Mouse (Mus musculus): ENCODE measurements around the gene Stx5a. TPM values are rescaled to one million over a fixed set of nuclear protein-coding genes. Genes with fewer than 3 reads are reported as not detected.
A peak's percentile ranks its signal among the peaks of the same experiment; 100 is the strongest.

Gene Stx5a
- polyA plus RNA-seq, 1 experiment: 32.9 TPM

GRCm38 (mm10) chr19:8710057-8710456, 31.2 kb upstream of the Stx5a start:
- no peak overlapping the region for H3ac ChIP-seq (ENCODE audit: control insufficient read depth, insufficient read length, low read depth)
- no peaks in the 10 kb centered on the region for H3K27me3 ChIP-seq (ENCODE audit: control insufficient read depth, insufficient read depth, insufficient read length)
- peaks cover 65% of the 10 kb centered on the region for H3K36me3 ChIP-seq (ENCODE audit: control insufficient read depth, insufficient read depth)
- H3K79me3 ChIP-seq (ENCODE audit: low read depth): peaks cover 40% of the 10 kb centered on the region
- TF ChIP-seq MYOD1 (IDR thresholded peaks at IDR 0.05; ENCODE audit: control insufficient read depth, insufficient read length, low read depth) (no peak), FOSL1 (IDR thresholded peaks at IDR 0.05; ENCODE audit: insufficient read depth, low read length, poor library complexity, severe bottlenecking) (no peak)
- H3K79me2 ChIP-seq (ENCODE audit: control insufficient read depth, insufficient read depth): peaks cover 65% of the 10 kb centered on the region
- no peak overlapping the region for H3K4me3 ChIP-seq (ENCODE audit: insufficient read depth, poor library complexity, severe bottlenecking)

GRCm38 (mm10) chr19:8711506-8711905, 29.7 kb upstream of the Stx5a start:
- Histone ChIP-seq H3ac (ENCODE audit: control insufficient read depth, insufficient read length, low read depth) (peak overlapping the region; percentile 78), H3K79me2 (ENCODE audit: control insufficient read depth, insufficient read depth) (peaks cover 79% of the 10 kb centered on the region), H3K4me3 (ENCODE audit: insufficient read depth, poor library complexity, severe bottlenecking) (peak overlapping the region; percentile 62), H3K27me3 (ENCODE audit: control insufficient read depth, insufficient read depth, insufficient read length) (no peaks in the 10 kb centered on the region), H3K36me3 (ENCODE audit: control insufficient read depth, insufficient read depth) (peaks cover 62% of the 10 kb centered on the region), H3K79me3 (ENCODE audit: low read depth) (peaks cover 44% of the 10 kb centered on the region)
- TF ChIP-seq FOSL1 (IDR thresholded peaks at IDR 0.05; ENCODE audit: insufficient read depth, low read length, poor library complexity, severe bottlenecking): no peak
- no peak for TF ChIP-seq MYOD1 (IDR thresholded peaks at IDR 0.05; ENCODE audit: control insufficient read depth, insufficient read length, low read depth)
- TF ChIP-seq CTCF (IDR thresholded peaks at IDR 0.05; ENCODE audit: control insufficient read depth, insufficient read depth, insufficient read length): no peak
- TF ChIP-seq CEBPB (IDR thresholded peaks at IDR 0.05; ENCODE audit: low read depth): no peak

- Histone ChIP-seq H3K4me3 (ENCODE audit: insufficient read depth, poor library complexity, severe bottlenecking) (peak overlapping the region; percentile 62), H3K79me2 (ENCODE audit: control insufficient read depth, insufficient read depth) (peaks cover 86% of the 10 kb centered on the region), H3K36me3 (ENCODE audit: control insufficient read depth, insufficient read depth) (peaks cover 55% of the 10 kb centered on the region), H3ac (ENCODE audit: control insufficient read depth, insufficient read length, low read depth) (peak overlapping the region; percentile 78), H3K27me3 (ENCODE audit: control insufficient read depth, insufficient read depth, insufficient read length) (no peaks in the 10 kb centered on the region), H3K79me3 (ENCODE audit: low read depth) (peaks cover 49% of the 10 kb centered on the region)
- TF ChIP-seq MYOG (IDR thresholded peaks at IDR 0.05; ENCODE audit: control insufficient read depth, extremely low read depth, insufficient read length) (no peak), FOSL1 (IDR thresholded peaks at IDR 0.05; ENCODE audit: insufficient read depth, low read length, poor library complexity, severe bottlenecking) (no peak), CTCF (IDR thresholded peaks at IDR 0.05; ENCODE audit: control insufficient read depth, insufficient read depth, insufficient read length) (no peak), USF1 (IDR thresholded peaks at IDR 0.05; ENCODE audit: low read depth) (no peak)
Observed at GRCm38 (mm10) chr19:8711949-8712869, 29.0 kb upstream of the Stx5a start.

- TF ChIP-seq CEBPB (IDR thresholded peaks at IDR 0.05; ENCODE audit: low read depth) (peak; percentile 69), MYOD1 (IDR thresholded peaks at IDR 0.05; ENCODE audit: control insufficient read depth, insufficient read length, low read depth) (no peak), MAX (IDR thresholded peaks at IDR 0.05) (peak; percentile 78)
- H3K36me3 ChIP-seq (ENCODE audit: control insufficient read depth, insufficient read depth): peaks cover 48% of the 10 kb centered on the region
- peak overlapping the region; percentile 96 for H3ac ChIP-seq (ENCODE audit: control insufficient read depth, insufficient read length, low read depth)
- H3K4me3 ChIP-seq (ENCODE audit: insufficient read depth, poor library complexity, severe bottlenecking): peak overlapping the region; percentile 62
- H3K27me3 ChIP-seq (ENCODE audit: control insufficient read depth, insufficient read depth, insufficient read length): no peaks in the 10 kb centered on the region
- H3K79me3 ChIP-seq (ENCODE audit: low read depth): peaks cover 54% of the 10 kb centered on the region
- H3K79me2 ChIP-seq (ENCODE audit: control insufficient read depth, insufficient read depth): peaks cover 93% of the 10 kb centered on the region
Observed at GRCm38 (mm10) chr19:8712870-8713305, 28.3 kb upstream of the Stx5a start.

GRCm38 (mm10) chr19:8713306-8713996, 27.8 kb upstream of the Stx5a start:
- H3K79me3 ChIP-seq (ENCODE audit: low read depth): peaks cover 58% of the 10 kb centered on the region
- H3K27me3 ChIP-seq (ENCODE audit: control insufficient read depth, insufficient read depth, insufficient read length): no peaks in the 10 kb centered on the region
- H3K79me2 ChIP-seq (ENCODE audit: control insufficient read depth, insufficient read depth): peaks cover 99% of the 10 kb centered on the region
- H3K4me3 ChIP-seq (ENCODE audit: insufficient read depth, poor library complexity, severe bottlenecking): peak overlapping the region; percentile 62
- H3K36me3 ChIP-seq (ENCODE audit: control insufficient read depth, insufficient read depth): peaks cover 43% of the 10 kb centered on the region
- H3ac ChIP-seq (ENCODE audit: control insufficient read depth, insufficient read length, low read depth): peak overlapping the region; percentile 96
- TF ChIP-seq MAX (IDR thresholded peaks at IDR 0.05): peak; percentile 56
- no peak for TF ChIP-seq CEBPB (IDR thresholded peaks at IDR 0.05; ENCODE audit: low read depth)
- TF ChIP-seq CTCF (IDR thresholded peaks at IDR 0.05; ENCODE audit: control insufficient read depth, insufficient read depth, insufficient read length): peak; percentile 95
- no peak for TF ChIP-seq MYOG (IDR thresholded peaks at IDR 0.05; ENCODE audit: control insufficient read depth, extremely low read depth, insufficient read length)
